Mouse (Mus musculus) gastrocnemius, postnatal 10 days (tissue): ENCODE data around the gene Ccnj. TPM values are rescaled to one million over a fixed set of nuclear protein-coding genes. Genes with fewer than 3 reads are reported as not detected.

Experiments used
- DNase-seq: peaks from one replicate; pipeline ENCODE4 v3.0.0; 2021; ENCODE audit warnings: mixed read lengths
- microRNA-seq, 2 experiments: library from miRNA; unstranded; fragments of <30 nt; microRNA quantifications; one replicate each; pipeline ENCODE4 v1.2.0; 2021
- total RNA-seq, 2 experiments: library from RNA; stranded (reverse); gene quantifications; 2 replicates each; pipeline ENCODE4 v1.2.3; 2021

Gene Ccnj
- total RNA-seq, 2 experiments from 2014 or later = 4.4 to 5.2 TPM

- no peak for DNase-seq
Observed at GRCm38 (mm10) chr19:40844731-40845130, 13.7 kb downstream of the Ccnj start.

- DNase-seq = no peak
Observed at GRCm38 (mm10) chr19:40849391-40849790, 18.3 kb downstream of the Ccnj start.

- no peak for DNase-seq
Observed at GRCm38 (mm10) chr19:40859555-40859954, 28.5 kb downstream of the Ccnj start.

DNA sequence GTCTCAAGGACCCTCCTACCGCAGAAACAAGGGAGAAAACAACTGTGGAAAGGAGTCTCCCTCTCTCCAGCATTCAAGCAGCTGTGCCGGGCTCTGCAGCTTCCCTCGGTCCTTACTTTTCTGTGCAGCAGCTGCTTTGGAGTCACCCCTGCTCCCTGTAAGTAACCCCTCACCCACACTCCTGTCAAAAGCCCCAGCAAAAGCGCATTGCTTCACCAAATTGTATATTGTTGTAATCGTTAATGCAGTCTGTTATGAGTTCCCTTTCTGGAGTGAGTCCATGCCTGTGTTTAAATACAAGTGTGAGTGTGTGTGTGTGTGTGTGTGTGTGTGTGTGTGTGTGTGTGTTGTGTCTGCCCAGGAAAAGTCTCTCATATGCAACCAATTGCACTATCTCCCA lies 37.2 kb downstream of the Ccnj start:
- DNase-seq = no peak

GRCm38 (mm10) chr19:40869425-40870105 lies 38.5 kb downstream of the Ccnj start:
- no peak for DNase-seq

GRCm38 (mm10) chr19:40872955-40873665 lies 42.0 kb downstream of the Ccnj start:
- DNase-seq = peak; percentile 89

DNA sequence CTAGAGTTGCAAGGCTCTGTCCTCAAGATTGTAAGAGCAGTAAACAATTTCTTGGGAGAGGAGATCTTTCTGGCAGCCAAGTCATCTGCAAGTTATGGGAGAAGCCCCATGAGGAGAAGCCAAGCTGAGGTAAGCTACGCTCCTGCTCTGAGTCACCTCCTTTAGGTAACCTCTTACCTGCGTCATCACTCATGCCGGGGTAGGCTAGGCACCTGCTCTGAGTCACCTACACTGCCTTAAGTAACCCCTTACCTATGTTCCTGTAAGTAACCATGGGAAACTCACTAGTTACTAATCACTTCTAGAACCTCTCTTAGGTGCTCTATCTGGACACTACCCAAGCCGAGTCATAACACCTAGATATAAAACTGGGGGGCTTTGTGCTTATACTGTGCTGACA lies 50.6 kb downstream of the Ccnj start:
- no peak for DNase-seq

DNA sequence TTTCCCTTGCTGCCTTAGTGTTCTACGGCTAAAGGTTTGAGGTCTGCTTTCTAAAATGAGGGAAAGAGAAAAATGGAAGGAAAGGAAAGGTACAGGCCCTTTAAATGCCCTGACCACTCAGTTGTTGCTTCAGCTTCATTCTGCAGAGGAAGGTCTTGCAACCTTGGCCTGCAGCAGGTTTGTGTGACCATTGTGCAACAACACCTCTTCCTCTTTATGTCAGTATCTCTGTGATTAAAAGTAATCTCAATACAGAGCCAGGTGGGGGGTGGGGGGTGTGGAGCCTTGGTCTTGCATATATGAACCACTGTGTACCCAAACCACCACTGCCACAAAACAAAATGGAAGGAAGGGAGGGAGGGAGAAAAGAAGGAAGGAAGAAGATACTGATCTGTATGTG lies 57.8 kb downstream of the Ccnj start:
- DNase-seq = no peak

DNA sequence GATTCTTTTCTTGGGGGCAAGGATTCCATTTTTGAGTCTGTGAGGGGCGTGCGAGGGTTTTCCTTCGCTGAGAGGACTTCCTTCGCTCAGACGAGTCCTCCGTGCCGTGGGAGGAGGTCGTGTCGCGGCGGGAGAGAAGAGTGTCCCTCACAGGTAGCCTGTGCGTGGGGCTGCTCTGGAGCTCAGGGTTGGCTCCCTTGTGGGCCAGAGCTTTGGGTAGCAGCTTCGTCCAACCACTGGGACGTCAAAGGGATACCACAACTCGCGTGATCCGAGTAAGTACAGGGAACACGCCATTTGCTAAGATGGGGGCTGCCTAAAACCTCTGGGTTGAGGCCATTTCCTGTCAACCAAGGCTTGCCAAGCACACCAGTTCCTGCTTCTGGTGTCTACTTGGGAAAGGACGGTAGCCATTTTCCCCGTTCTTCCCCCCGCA lies 63.0 kb downstream of the Ccnj start:
- peak; percentile 18 for DNase-seq

- peak; percentile 89 for DNase-seq
Observed at GRCm38 (mm10) chr19:40894519-40895392, 63.7 kb downstream of the Ccnj start, which contains the start of gene Zfp518a. Gene Zfp518a (plus strand): TSS chr19:40894705.

DNA sequence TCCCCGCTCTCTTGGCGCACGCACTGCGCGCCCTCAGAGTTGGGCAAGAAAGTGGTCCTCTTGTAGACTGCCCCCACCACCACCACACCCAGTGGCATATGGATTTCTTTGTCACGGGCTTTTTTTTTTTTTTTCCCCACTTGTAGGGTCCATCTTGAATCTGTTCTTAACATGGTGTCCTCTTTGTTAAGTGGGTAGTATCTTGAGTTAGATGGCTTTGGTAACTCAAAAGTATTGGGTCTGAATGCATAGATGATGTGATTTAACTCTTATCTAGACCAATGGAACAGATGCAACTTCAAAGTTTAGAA lies 64.3 kb downstream of the Ccnj start:
- DNase-seq = no peak

Small RNA genes lying within 50 kb of the gene (microRNA-seq; reads per million reads assigned to microRNA genes)
- gene Mir8092 = 0.25 to 0.32 reads per million in 2 experiments

Other genes starting within 250 kb of the Ccnj start
- 10 to 100 TPM; 12.7 to 15.8 TPM for gene Aldh18a1, start 242.8 kb upstream of the Ccnj start, total RNA-seq
- gene Tctn3, start 219.0 kb upstream of the Ccnj start, total RNA-seq = 1 to 10 TPM; 2.1 to 3.9 TPM
- gene Entpd1, start 218.9 kb upstream of the Ccnj start, total RNA-seq = 10 to 100 TPM; 23.8 to 29.0 TPM
- not detected for gene Cc2d2b, start 82.5 kb upstream of the Ccnj start, total RNA-seq
- 1 to 10 TPM; 7.4 to 7.9 TPM for gene Zfp518a, start 63.4 kb downstream of the Ccnj start, total RNA-seq
- gene Blnk, start 163.3 kb downstream of the Ccnj start, total RNA-seq = 1 to 10 TPM in 1 of 2 experiments, under 1 TPM in 1; 0.31 to 1.8 TPM
- under 1 TPM in 1 of 2 experiments, not detected in 1; 0.38 TPM for gene Dntt, start 198.0 kb downstream of the Ccnj start, total RNA-seq
- not detected for gene Opalin, start 245.8 kb downstream of the Ccnj start, total RNA-seq